Mouse (Mus musculus) stomach, postnatal 0 days (tissue): Measurements from ENCODE around the gene Tbc1d23.

Experiments used
- CTCF ChIP-seq: IDR thresholded peaks from 2 replicates; pipeline ENCODE4 v1.5.1; 2016; ENCODE audit warnings: antibody characterized with exemption, low read depth, mild to moderate bottlenecking, moderate library complexity
- EP300 ChIP-seq: optimal IDR thresholded peaks from 2 replicates; pipeline ENCODE3; 2016; ENCODE audit warnings: antibody characterized with exemption

GRCm38 (mm10) chr16:57168236-57168635 is 63.1 kb downstream of the Tbc1d23 start:
- TF ChIP-seq CTCF (no peak), EP300 (no peak)
